Mouse (Mus musculus) brain, adult 2 months (tissue): ENCODE measurements around the gene Trim43b.
"Not testable (repeated sequence)": the region's sequence is repeated elsewhere in the genome, so short reads cannot be mapped to it uniquely, and the experiment has no call there.

Experiments used
- DNase-seq: peaks from one replicate; pipeline ENCODE4 v3.0.0; 2011; ENCODE audit warnings: low read depth, low spot score

Trim43b gene

GRCm38 (mm10) chr9:89092735-89093134 is at the start of gene Trim43b:
Trim43b (minus strand) TSS chr9:89092835.
- not testable (repeated sequence) for DNase-seq

DNA sequence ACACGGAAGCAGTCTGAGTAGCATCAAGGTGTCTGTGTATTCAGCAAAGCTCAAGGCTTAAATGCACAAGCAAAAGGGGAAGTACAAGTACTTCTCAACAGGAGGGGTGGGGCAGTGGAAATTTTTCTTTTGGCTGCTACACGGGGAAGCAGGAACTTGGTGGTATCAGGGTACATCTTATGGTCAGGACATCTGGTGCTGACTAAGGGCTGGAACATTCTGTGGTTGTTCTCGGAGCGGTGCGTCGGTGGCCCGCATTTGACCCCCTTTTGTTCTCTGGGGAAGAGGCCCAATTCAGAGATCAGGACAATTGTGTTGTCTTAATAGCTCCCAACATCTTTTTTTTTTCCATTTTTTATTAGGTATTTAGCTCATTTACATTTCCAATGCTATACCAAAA is 11.9 kb upstream of the Trim43b start:
- not testable (repeated sequence) for DNase-seq

- not testable (repeated sequence) for DNase-seq
These were observed 5.9 kb downstream of the Trim43b start for GRCm38 (mm10) chr9:89086746-89087145.

DNA sequence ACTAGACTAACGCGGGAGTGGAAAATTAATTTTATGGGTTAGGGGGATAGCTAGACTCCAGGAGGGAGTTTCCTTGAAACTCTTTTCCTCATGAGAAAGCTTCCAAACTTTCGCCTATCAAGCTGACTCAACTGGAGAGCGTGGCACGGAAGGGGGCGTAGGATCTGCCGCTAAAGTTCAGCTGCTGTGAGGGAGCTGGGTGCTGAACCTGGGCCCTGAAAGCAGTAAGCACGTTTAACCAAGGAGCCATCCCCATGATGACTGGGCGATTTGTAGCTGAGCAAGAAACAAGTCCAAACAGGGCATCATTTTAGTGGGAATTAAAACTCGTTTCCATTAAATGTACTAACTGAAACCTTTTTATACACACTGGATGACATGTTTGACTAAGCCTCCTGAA is 13.0 kb downstream of the Trim43b start:
- DNase-seq, result not testable (repeated sequence)

DNA sequence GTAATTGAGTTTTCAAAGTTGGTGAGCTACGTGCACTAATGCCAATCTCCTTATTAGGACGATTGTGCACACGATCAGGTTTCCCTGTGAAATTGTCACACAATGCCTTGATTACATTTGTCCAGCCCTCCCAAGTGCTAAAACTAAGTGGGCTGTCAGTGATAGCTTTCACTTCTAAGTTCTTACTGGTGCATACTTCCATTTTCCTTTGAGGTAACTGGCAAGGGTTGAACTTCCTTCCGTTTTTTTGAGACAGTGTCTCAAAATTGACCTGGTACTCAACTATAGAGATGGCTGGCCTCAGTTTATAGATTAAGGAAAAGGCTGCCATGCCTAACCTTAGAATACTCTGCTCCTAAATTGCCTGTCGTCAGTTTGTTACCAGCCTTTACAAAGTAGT is 16.1 kb downstream of the Trim43b start:
- DNase-seq, result not testable (repeated sequence)

- peak; percentile 0 for DNase-seq
These were observed 25.5 kb downstream of the Trim43b start for GRCm38 (mm10) chr9:89067143-89067501.

DNA sequence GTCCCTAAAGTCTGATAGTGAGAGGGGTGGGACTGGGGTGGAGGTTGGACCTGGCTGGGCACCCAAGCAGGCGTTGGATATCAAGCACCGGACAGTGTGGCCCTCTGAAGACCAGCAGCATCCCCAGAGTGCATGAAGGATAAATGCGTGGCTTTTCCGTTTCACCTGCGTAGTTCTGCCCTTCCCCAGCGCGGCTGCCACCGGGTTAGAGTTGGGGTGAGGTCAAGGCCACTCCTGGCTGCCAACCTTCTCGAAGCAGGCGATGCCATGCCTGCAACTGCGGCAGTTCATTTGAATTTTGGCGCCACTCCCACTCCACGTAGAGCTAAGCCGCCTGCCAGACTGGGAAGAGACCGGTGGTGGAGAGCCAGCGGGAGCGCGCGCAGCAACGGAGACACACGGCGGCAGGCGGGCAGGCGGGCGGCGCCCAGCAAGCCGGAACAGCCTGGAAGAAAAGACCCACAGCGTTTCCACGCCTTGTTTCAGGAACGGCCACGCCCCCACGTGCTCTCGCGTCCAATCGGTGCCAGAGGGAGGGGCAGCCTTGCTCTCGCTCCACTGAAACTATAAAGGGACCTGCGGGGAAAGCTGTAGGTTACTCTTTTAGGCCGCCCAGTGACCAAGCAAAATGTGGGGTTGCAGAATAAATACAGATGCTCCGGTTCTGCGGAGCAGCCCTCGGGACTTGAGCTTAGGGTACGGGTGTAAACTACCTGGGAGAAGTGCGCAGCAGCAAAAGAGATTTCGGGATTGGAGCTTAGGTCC is 26.1 kb downstream of the Trim43b start:
- DNase-seq, result peak; percentile 31
